Mouse (Mus musculus) thymus, postnatal 14 days (tissue): ENCODE data around the gene Armc7.
"Not testable (repeated sequence)": the region's sequence is repeated elsewhere in the genome, so short reads cannot be mapped to it uniquely, and the experiment has no call there.

Source experiments
- DNase-seq: peaks from one replicate; pipeline ENCODE4 v3.0.0; 2021

Gene Armc7

GRCm38 (mm10) chr11:115456182-115456581 lies 19.3 kb upstream of the Armc7 start:
- DNase-seq = no peak

GRCm38 (mm10) chr11:115457405-115457804 lies 18.1 kb upstream of the Armc7 start:
- no peak for DNase-seq

- DNase-seq = peak; percentile 63
Measured at GRCm38 (mm10) chr11:115460976-115461375, 14.5 kb upstream of the Armc7 start.

DNA sequence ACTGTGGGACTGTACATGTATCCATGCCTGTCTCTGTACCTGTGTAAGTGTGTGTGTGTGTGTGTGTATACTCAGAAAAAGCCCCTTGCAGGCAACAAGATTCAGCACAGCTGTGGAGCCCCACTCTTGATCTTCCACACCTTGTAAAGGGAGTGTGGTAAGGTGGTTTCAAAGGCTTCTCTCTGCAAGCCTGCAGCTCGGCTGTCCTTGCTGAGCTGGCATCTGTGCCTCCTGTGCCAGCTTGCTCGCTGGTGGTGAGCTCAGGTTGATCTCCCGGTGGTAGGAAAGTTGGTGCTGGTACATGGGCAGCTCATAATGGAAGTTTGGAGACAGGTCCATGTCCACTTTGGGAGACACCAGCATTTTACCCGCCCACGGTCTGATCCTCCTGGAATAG lies 13.6 kb upstream of the Armc7 start:
- DNase-seq = peak; percentile 79

DNA sequence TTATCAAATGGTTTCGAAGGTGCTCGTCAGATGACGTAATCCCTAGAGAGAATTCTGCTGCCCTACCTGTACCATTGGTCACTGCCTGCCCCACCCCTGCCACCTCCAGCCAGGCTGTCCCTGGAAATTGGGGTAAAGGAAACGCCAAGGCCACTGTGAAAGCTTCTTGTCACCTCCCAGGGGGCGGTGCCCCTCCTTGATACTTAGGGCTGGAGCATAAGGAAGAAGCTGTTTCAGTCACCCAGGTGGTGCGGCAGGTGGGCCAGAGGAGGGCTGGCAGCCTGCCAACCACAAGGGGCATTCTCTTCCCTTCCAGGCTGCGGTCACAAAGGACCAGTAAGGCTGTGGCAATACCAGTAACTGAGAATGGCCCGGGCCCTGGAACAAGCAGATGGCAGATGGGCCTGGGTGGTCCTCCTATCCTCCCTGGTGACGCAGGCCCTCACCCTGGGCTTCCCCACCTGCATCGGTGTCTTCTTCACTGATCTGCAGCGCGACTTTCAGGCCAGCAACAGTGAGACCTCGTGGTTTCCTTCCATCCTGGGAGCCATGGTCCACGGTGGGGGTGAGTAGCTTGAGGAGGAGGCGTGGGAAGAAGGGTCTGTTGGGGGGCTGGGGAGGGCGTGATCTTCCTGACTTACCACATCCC lies 13.1 kb upstream of the Armc7 start, which contains the start of gene Slc16a5:
Slc16a5 (plus strand) TSS at position 232 of the 649 bp plus-strand sequence.
- peak; percentile 89 for DNase-seq

- peak; percentile 77 for DNase-seq
Measured at GRCm38 (mm10) chr11:115463397-115463796, 12.1 kb upstream of the Armc7 start.

DNA sequence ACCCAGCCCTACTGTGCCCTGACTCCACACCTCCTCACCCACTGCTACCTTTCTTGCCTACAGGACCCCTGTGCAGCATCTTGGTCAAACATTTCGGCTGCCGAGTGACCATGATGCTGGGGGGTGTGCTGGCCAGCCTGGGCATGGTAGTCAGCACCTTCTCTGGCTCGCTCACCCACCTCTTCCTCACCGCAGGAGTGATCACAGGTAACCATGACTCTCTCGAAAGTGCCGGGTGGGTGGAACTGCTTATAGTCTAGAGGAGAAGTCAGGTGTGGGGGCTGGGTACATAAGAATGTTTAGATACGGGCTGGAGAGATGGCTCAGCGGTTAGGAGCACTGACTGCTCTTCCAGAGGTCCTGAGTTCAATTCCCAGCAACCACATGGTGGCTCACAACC lies 10.6 kb upstream of the Armc7 start:
- peak; percentile 71 for DNase-seq

DNA sequence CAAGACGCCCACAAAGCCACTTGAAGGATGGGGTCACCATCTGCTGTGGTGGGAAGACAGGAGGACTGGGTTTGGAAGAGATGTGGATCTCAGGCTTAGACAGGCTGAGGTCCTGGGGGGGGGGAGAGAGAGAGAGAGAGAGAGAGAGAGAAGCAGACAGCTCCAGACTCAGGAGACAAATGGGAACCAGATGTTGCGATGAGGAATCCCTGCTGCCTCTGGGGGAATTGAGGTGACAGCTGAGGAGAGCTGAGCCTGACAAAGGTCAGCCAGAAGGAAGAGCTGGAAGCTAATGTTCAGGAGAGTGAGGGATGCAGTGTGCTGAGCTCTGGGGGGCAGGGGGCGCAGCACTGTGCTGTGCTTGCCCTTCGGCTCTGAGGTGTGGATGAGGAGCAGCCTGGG lies 8.2 kb upstream of the Armc7 start:
- DNase-seq = no peak

- no peak for DNase-seq
Measured at GRCm38 (mm10) chr11:115472183-115472582, 3.3 kb upstream of the Armc7 start.

- DNase-seq = peak; percentile 96
Measured at GRCm38 (mm10) chr11:115473626-115474275, 1.7 kb upstream of the Armc7 start.

- DNase-seq = no peak
Measured at GRCm38 (mm10) chr11:115475758-115476237, 331 bp downstream of the Armc7 start.

DNA sequence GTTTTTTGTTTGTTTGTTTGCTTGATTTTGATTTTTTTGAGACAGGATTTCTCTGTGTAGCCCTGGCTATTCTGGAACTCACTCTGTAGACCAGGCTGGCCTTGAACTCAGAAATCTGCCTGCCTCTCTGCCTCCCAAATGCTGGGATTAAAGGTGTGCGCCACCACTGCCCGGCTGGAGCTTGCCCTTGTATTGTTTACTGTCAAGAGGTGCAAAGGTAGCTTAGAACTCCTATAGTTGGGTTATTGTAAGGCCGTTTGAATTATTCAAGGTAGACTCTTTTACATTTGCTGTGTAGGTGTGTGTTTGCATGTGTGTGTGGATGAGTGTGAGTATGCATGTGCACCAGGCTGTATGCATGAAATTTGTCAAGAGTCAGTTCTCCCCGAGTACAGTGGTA lies 1.2 kb downstream of the Armc7 start:
- not testable (repeated sequence) for DNase-seq

DNA sequence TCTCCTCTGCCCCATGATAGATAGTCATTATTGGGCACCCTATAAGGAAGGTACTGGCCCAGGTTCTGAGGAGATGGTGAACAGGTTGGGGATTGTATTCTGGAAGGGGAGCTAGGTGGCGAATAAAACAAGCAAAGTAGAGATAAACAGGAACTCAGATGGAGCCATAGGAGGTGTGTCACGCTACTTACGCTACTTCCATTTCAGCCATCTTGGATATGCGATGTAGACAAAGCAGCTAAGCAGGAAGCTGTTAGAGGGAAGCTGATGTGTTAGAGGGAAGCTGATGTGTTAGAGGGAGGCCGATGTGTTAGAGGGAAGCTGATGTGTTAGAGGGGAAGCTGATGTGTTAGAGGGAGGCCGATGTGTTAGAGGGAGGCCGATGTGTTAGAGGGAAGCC lies 1.9 kb downstream of the Armc7 start:
- DNase-seq = not testable (repeated sequence)

DNA sequence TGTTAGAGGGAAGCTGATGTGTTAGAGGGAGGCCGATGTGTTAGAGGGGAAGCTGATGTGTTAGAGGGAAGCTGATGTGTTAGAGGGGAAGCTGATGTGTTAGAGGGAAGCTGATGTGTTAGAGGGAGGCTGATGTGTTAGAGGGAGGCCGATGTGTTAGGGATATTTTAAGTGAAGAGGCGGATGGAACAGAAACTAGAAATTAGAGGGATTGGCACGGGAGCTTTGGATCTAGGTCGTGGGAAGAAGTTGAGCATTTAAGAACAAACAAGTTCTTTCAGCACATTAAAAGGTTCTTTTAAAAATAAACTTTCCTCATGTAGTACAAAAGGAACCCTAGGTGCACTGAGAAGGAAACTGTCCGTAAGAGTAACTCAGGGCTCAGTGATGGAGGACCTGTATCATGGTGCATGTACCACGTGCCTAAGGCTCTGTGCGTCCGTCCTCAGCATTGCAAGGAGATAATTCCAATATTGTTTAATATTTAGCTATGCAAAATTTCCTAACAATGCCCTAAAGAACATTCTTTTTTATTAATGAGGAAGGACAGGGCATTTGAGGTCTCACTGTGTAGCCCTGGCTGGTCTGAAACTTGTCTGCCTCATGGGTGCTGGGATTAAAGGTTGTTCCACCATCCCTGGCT lies 3.0 kb downstream of the Armc7 start:
- no peak for DNase-seq

GRCm38 (mm10) chr11:115481553-115482259 lies 6.2 kb downstream of the Armc7 start:
- DNase-seq = peak; percentile 74

GRCm38 (mm10) chr11:115483278-115483677 lies 7.8 kb downstream of the Armc7 start:
- DNase-seq = no peak

DNA sequence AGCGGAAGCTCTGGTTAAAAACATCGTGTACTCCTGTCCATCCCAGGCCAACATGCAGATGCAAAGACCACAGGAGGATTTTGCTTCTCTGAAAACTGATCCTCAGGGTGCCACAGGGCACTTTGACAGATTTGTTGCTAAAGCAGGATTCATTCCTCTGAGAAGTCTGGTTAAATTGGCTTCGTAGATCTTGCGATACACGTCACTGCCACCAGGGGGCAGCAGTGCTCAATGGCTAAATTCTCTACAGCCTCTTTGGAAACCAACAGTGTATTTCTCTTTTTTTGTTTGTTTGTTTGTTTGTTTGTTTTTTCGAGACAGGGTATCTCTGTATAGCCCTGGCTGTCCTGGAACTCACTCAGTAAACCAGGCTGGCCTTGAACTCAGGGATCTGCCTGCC lies 8.3 kb downstream of the Armc7 start:
- peak; percentile 83 for DNase-seq

GRCm38 (mm10) chr11:115485155-115485554 lies 9.7 kb downstream of the Armc7 start:
- DNase-seq = no peak

GRCm38 (mm10) chr11:115488551-115489104 lies 13.2 kb downstream of the Armc7 start:
- no peak for DNase-seq

DNA sequence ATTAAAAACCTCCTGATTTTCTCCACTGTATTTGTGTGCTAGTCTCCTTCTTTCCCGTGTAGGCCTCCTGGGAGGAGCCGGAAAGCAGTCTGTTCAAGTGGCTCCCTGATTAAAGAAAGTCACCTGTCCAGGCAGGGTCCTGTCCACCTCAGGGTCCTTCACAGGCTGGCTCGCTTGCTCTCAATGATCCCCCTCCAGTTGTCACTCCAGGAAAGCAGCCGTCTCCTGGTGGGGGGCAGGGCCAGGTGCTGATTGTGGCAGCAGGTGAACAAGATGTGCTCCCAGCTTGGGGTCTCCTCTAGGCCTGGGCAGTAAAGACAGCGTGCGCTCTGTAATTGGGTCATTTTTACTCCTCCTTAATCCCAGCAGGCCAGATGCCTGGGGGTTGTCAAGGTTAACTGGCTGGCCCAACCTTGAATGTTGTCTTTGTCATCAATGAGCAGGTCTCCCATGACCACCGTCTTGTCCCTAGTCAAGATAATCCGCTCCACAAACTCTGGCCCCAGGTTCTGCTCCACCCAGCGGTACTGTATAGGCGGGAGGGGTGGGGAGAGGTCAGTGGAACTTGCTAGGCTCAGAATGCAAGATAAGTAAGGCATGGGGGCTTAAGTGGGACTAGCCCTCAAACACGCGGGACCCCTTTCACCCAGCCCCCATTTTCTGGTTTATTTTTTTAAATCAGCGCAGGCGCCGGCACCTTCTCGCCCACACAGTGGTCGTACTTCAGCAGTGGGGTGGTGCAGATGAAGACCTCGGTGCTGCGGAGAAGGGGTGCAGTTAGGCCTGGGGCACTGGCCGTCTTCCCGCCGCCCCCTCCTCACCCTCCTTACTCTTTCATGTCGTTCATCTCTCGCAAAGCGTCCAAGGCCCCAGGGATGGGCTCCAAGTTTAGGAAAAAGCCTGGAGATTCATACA lies 15.2 kb downstream of the Armc7 start:
- DNase-seq = no peak

- peak; percentile 88 for DNase-seq
Measured at GRCm38 (mm10) chr11:115491356-115492083, 16.1 kb downstream of the Armc7 start, which contains the start of gene Nt5c. Gene Nt5c (minus strand): TSS chr11:115491862.
